Mouse (Mus musculus) midbrain, embryonic 14.5 days (tissue): ENCODE measurements around the gene Plekha1. TPM values are rescaled to one million over a fixed set of nuclear protein-coding genes. Genes with fewer than 3 reads are reported as not detected.
A peak's percentile ranks its signal among the peaks of the same experiment; 100 is the strongest.

Experiments
- ATAC-seq: fragments of 200-750 bp; cut with Nextera tagmentation; 2 replicates; pipeline ENCODE4 v1.8.0; 2017; ENCODE audit warnings: moderate number of reproducible peaks, moderate library complexity; ENCODE audit not compliant: low FRiP score, low TSS enrichment
- DNase-seq: peaks from one replicate; pipeline ENCODE4 v3.0.0-alpha.2; 2015
- H3K27ac ChIP-seq: fragments of 300-500 bp; sonication (generic); replicated peaks from 2 replicates; pipeline ENCODE4 v1.5.1; 2014; ENCODE audit warnings: mild to moderate bottlenecking, low read depth, low read length, moderate library complexity
- H3K27me3 ChIP-seq: fragments of 300-500 bp; sonication (generic); 2 replicates; pipeline ENCODE4 v1.6.1; 2014; ENCODE audit warnings: low read length, control low read depth, mixed read lengths; ENCODE audit not compliant: control insufficient read depth, insufficient read depth
- H3K36me3 ChIP-seq: fragments of 300-500 bp; sonication (generic); 2 replicates; pipeline ENCODE4 v1.6.1; 2014; ENCODE audit warnings: low read length, control low read depth; ENCODE audit not compliant: control insufficient read depth, insufficient read depth
- H3K4me1 ChIP-seq: fragments of 300-500 bp; sonication (generic); 2 replicates; pipeline ENCODE4 v1.6.1; 2014; ENCODE audit warnings: mild to moderate bottlenecking, antibody characterized with exemption, low read length, control low read depth; ENCODE audit not compliant: control insufficient read depth, insufficient read depth
- H3K4me2 ChIP-seq: fragments of 300-500 bp; sonication (generic); 2 replicates; pipeline ENCODE4 v1.6.1; 2014; ENCODE audit warnings: mild to moderate bottlenecking, low read length, moderate library complexity
- H3K4me3 ChIP-seq: fragments of 300-500 bp; sonication (generic); replicated peaks from 2 replicates; pipeline ENCODE4 v1.5.1; 2014; ENCODE audit warnings: low read depth, low read length
- H3K9ac ChIP-seq: fragments of 300-500 bp; sonication (generic); replicated peaks from 2 replicates; pipeline ENCODE4 v1.6.1; 2014; ENCODE audit warnings: mild to moderate bottlenecking, low read length, moderate library complexity
- H3K9me3 ChIP-seq: fragments of 300-500 bp; sonication (generic); 2 replicates; pipeline ENCODE4 v1.6.1; 2016; ENCODE audit warnings: low read length, control low read depth, mixed read lengths; ENCODE audit not compliant: control insufficient read depth
- WGBS: fragments of 180-500 bp; shearing (Covaris S2); extraction: QIAGEN DNeasy Blood & Tissue Kit; methylation state at CpG from one replicate; pipeline ENCODE4 v1.1.7; 2014; 5-methylcytosine and 5-hydroxymethylcytosine counted together
- polyA plus RNA-seq: library from polyadenylated mRNA; unstranded; fragments of >200 nt; fragmentation: Nextera tagmentation; extraction: Ambion mirVana; gene quantifications from 2 replicates; pipeline ENCODE4 v1.2.1, GENCODE M21; 2014

Gene Plekha1
- polyA plus RNA-seq, 1 experiment from 2014 or later = 65.1 TPM

GRCm38 (mm10) chr7:130898373-130898772 is 32.8 kb downstream of the Plekha1 start:
- Histone ChIP-seq H3K36me3 (peaks cover 14% of the 10 kb centered on the region), H3K9ac (no peak overlapping the region), H3K9me3 (no peaks in the 10 kb centered on the region), H3K27me3 (no peaks in the 10 kb centered on the region), H3K4me2 (no peak overlapping the region), H3K4me3 (no peak overlapping the region), H3K4me1 (no peaks in the 10 kb centered on the region), H3K27ac (no peak overlapping the region)
- WGBS = 83% methylated on average over 4 of the region's 4 CpGs
- ATAC-seq (no peak), DNase-seq (peak; percentile 9)

- no peak overlapping the region for H3K4me3 ChIP-seq
- no peak overlapping the region for H3K9ac ChIP-seq
- 94% methylated on average over 5 of the region's 5 CpGs for WGBS
- no peaks in the 10 kb centered on the region for H3K9me3 ChIP-seq
- H3K36me3 ChIP-seq = peaks cover 29% of the 10 kb centered on the region
- DNase-seq (no peak), ATAC-seq (no peak)
- no peaks in the 10 kb centered on the region for H3K4me1 ChIP-seq
- no peaks in the 10 kb centered on the region for H3K27me3 ChIP-seq
- no peak overlapping the region for H3K4me2 ChIP-seq
- H3K27ac ChIP-seq = no peak overlapping the region
Measured at GRCm38 (mm10) chr7:130900233-130900848, 34.8 kb downstream of the Plekha1 start.

DNA sequence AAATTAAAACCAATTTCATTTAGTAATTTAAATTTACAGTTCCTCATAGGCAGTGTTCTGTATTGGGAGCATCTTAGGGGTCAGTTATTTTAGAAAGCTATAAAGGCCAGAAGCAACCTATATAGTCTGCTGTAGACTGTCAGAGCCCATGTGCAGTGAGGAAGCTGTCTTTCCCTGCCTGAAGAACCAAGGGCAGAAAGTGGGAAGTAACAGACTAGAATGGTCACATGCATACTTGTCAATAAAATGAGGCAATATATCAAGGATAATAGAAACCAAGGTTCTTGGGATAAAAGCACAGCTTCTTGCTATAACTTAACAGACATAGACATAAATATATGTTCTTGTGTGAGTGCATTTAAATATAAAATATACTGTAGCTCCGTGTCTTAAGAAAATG is 37.4 kb downstream of the Plekha1 start:
- H3K9ac ChIP-seq = no peak overlapping the region
- H3K9me3 ChIP-seq = no peaks in the 10 kb centered on the region
- no peak for DNase-seq
- no peaks in the 10 kb centered on the region for H3K4me1 ChIP-seq
- no peak for ATAC-seq
- peaks cover 38% of the 10 kb centered on the region for H3K36me3 ChIP-seq
- H3K27me3 ChIP-seq = no peaks in the 10 kb centered on the region
- H3K4me3 ChIP-seq = no peak overlapping the region
- H3K4me2 ChIP-seq = no peak overlapping the region
- WGBS = 94% methylated on average over 1 of the region's 1 CpGs
- H3K27ac ChIP-seq = no peak overlapping the region

DNA sequence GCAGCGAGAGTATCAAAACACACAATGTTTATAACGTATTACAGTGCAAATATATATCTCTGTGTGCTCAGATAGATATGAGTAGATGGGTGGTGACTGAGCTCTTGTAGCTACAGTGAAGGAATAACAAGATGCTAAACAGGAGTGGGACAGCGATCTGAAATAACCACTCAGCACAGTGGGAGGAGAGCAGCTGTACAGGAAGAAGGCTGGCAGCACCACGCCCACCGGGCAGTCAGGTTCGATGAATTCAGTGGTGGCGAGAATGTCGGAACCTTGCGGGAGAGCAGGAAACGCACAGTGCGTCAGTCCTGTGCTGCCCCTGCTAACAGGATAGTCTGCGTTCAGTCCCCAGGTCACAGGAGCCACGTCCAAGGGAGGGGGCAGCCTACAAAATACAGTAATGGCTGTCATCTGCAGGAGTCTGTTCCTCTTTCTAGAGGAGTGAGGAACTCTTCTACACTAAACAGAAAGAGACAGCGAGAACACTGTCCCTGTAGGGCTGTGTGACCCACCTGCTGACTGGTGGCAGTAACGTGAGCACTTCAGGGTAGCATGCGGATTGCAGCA is 38.0 kb downstream of the Plekha1 start:
- 94% methylated on average over 16 of the region's 16 CpGs for WGBS
- Histone ChIP-seq H3K27ac (no peak overlapping the region), H3K4me1 (no peaks in the 10 kb centered on the region), H3K36me3 (peaks cover 43% of the 10 kb centered on the region), H3K9ac (no peak overlapping the region), H3K27me3 (no peaks in the 10 kb centered on the region), H3K4me3 (no peak overlapping the region), H3K9me3 (no peaks in the 10 kb centered on the region), H3K4me2 (no peak overlapping the region)
- DNase-seq (no peak), ATAC-seq (no peak)

DNA sequence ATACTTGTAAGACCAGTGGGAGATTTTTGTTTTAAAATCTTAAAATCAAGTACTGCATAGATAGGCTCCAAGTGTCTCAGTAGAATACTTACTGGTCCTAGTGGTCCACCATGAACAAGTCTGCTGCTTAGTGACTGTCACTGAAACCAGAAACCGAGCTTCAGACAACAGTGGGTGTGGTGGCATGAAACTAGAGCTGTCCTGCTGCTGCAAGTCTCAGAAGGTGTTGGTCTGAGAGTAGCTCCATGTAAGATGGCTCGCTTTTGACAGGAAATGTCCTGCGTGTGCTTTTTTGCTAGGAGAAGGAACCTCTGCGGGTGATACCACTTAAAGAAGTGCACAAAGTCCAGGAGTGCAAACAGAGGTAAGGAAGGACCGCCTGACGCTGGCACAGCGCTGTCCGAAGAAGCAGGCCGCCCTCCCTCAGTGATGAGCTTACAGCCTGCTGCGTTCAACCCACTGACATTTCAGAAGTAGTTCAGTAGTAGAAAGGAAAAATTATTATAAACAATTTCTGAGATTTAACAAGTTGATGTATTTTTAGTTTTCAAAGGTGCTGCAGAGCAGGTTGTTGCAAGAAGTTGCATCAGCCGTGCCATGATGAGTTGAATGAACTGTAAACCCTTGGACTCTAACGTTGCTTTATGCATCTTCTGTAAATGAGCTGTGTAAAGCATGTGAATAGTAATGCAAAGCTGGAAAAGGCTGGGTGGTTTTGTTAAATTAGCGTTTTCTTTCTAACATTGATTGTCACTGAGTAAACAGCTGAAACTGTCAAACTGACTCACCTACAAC is 39.2 kb downstream of the Plekha1 start:
- H3K36me3 ChIP-seq = peaks cover 47% of the 10 kb centered on the region
- WGBS = 88% methylated on average over 13 of the region's 13 CpGs
- ATAC-seq = no peak

GRCm38 (mm10) chr7:130910841-130911240 is 45.3 kb downstream of the Plekha1 start:
- Histone ChIP-seq H3K27me3 (no peaks in the 10 kb centered on the region), H3K9ac (no peak overlapping the region), H3K4me2 (no peak overlapping the region), H3K9me3 (no peaks in the 10 kb centered on the region), H3K36me3 (peaks cover 37% of the 10 kb centered on the region), H3K4me3 (no peak overlapping the region), H3K4me1 (no peaks in the 10 kb centered on the region), H3K27ac (no peak overlapping the region)
- DNase-seq (no peak), ATAC-seq (no peak)
- 95% methylated on average over 14 of the region's 14 CpGs for WGBS

More for the DNA sequence above, 39.2 kb downstream of the Plekha1 start:
- H3K4me3 ChIP-seq = no peak overlapping the region
- H3K27ac ChIP-seq = no peak overlapping the region
- H3K9me3 ChIP-seq = no peaks in the 10 kb centered on the region
- no peaks in the 10 kb centered on the region for H3K27me3 ChIP-seq
- H3K4me2 ChIP-seq = no peak overlapping the region
- H3K4me1 ChIP-seq = no peaks in the 10 kb centered on the region
- DNase-seq = no peak
- no peak overlapping the region for H3K9ac ChIP-seq

GRCm38 (mm10) chr7:130914693-130915363 is 49.3 kb downstream of the Plekha1 start:
- no peaks in the 10 kb centered on the region for H3K27me3 ChIP-seq
- H3K4me3 ChIP-seq = no peak overlapping the region
- 54% methylated on average over 5 of the region's 5 CpGs for WGBS
- H3K36me3 ChIP-seq = peaks cover 19% of the 10 kb centered on the region
- no peaks in the 10 kb centered on the region for H3K4me1 ChIP-seq
- peak; percentile 86 for DNase-seq
- ATAC-seq = no peak
- no peak overlapping the region for H3K4me2 ChIP-seq
- H3K27ac ChIP-seq = no peak overlapping the region
- H3K9ac ChIP-seq = no peak overlapping the region
- no peaks in the 10 kb centered on the region for H3K9me3 ChIP-seq

- Histone ChIP-seq H3K9me3 (no peaks in the 10 kb centered on the region), H3K27ac (no peak overlapping the region), H3K27me3 (no peaks in the 10 kb centered on the region), H3K4me1 (no peaks in the 10 kb centered on the region), H3K9ac (no peak overlapping the region), H3K4me2 (no peak overlapping the region), H3K4me3 (no peak overlapping the region), H3K36me3 (0 out of 2 replicates have a peak, but pooled peaks cover 2% of the 10 kb centered on the region)
- WGBS = 53% methylated on average over 2 of the region's 2 CpGs
- no peak for ATAC-seq
- DNase-seq = no peak
Measured at GRCm38 (mm10) chr7:130918260-130918659, 52.7 kb downstream of the Plekha1 start.
